Mouse (Mus musculus) heart, embryonic 16.5 days (tissue): ENCODE data around the gene H2al1i. TPM values are rescaled to one million over a fixed set of nuclear protein-coding genes. Genes with fewer than 3 reads are reported as not detected.
"Not testable (repeated sequence)": the region's sequence is repeated elsewhere in the genome, so short reads cannot be mapped to it uniquely, and the experiment has no call there.

Experiments
- ATAC-seq: fragments of 200-750 bp; cut with Nextera tagmentation; replicated peaks from 2 replicates; pipeline ENCODE4 v1.8.0; 2017; ENCODE audit warnings: moderate number of reproducible peaks; ENCODE audit not compliant: insufficient read depth, low FRiP score; ENCODE audit errors: extremely low read depth
- H3K27ac ChIP-seq: fragments of 300-500 bp; sonication (generic); 2 replicates; pipeline ENCODE4 v1.5.1; 2014; ENCODE audit warnings: mild to moderate bottlenecking, low read length, control low read depth, moderate library complexity
- H3K27me3 ChIP-seq: fragments of 300-500 bp; sonication (generic); 2 replicates; pipeline ENCODE4 v1.6.1; 2014; ENCODE audit warnings: low read length, mixed read lengths; ENCODE audit not compliant: control insufficient read depth, insufficient read depth
- H3K36me3 ChIP-seq: fragments of 300-500 bp; sonication (generic); 2 replicates; pipeline ENCODE4 v1.6.1; 2014; ENCODE audit not compliant: control insufficient read depth, insufficient read depth
- H3K4me1 ChIP-seq: fragments of 300-500 bp; sonication (generic); 2 replicates; pipeline ENCODE4 v1.6.1; 2014; ENCODE audit warnings: low read length, mixed read lengths; ENCODE audit not compliant: control insufficient read depth, insufficient read depth
- H3K4me2 ChIP-seq: fragments of 300-500 bp; sonication (generic); 2 replicates; pipeline ENCODE4 v1.6.1; 2014; ENCODE audit warnings: low read depth, mild to moderate bottlenecking, control low read depth, low read length
- H3K4me3 ChIP-seq: fragments of 300-500 bp; sonication (generic); 2 replicates; pipeline ENCODE4 v1.5.1; 2014; ENCODE audit warnings: mild to moderate bottlenecking, control low read depth, low read length
- H3K9ac ChIP-seq: fragments of 300-500 bp; sonication (generic); 2 replicates; pipeline ENCODE4 v1.6.1; 2014; ENCODE audit warnings: low read length, control low read depth
- H3K9me3 ChIP-seq: fragments of 300-500 bp; sonication (generic); replicated peaks from 2 replicates; pipeline ENCODE4 v1.6.1; 2016; ENCODE audit warnings: low read length; ENCODE audit not compliant: control insufficient read depth
- WGBS: fragments of 180-500 bp; shearing (Covaris S2); extraction: QIAGEN DNeasy Blood & Tissue Kit; methylation state at CpG from one replicate; pipeline ENCODE4 v1.1.7; 2014; 5-methylcytosine and 5-hydroxymethylcytosine counted together
- polyA plus RNA-seq: library from polyadenylated mRNA; unstranded; fragments of >200 nt; fragmentation: Nextera tagmentation; extraction: Ambion mirVana; gene quantifications from 2 replicates; pipeline ENCODE4 v1.2.1, GENCODE M21; 2015

Gene H2al1i
- polyA plus RNA-seq, 1 experiment from 2014 or later, result not detected

DNA sequence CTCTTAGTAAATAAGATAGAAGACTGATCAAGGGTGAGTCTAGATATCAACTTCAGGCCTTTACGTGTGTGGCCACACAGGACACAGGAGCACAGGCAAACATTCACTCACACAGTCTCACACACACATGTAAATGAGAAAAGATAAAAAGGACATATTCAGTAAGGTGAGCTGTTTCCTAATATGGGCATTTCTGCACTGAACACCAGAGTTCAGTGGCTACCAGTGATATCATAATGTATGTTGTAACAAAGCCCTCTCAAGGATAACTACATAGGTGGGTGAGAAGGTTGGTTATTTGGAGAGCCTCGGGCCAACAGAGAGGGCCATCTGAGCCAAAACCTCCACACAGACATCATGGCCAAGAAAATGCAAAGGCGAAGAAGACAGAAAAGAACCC, 12.8 kb upstream of the H2al1i start, which contains the start of gene H2al1e:
Gene H2al1e, plus strand, starts transcription at position 301 of the 400 bp plus-strand sequence.
- H3K27me3 ChIP-seq, H3K4me3 ChIP-seq, H3K4me1 ChIP-seq, H3K27ac ChIP-seq, H3K36me3 ChIP-seq, H3K9me3 ChIP-seq, H3K4me2 ChIP-seq, H3K9ac ChIP-seq, ATAC-seq: not testable (repeated sequence)
- WGBS, result no CpG with 5 or more reads among the region's 3 CpGs

DNA sequence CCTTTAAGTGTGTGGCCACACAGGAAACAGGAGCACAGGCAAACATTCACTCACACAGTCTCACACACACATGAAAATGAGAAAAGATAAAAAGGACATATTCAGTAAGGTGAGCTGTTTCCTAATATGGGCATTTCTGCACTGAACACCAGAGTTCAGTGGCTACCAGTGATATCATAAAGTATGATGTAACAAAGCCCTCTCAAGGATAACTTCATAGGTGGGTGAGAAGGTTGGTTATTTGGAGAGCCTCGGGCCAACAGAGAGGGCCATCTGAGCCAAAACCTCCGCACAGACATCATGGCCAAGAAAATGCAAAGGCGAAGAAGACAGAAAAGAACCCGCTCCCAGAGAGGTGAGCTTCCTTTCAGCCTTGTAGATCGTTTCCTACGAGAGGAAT, 9.6 kb upstream of the H2al1i start, which contains the start of gene H2al1f:
Gene H2al1f, plus strand, starts transcription at position 301 of the 400 bp plus-strand sequence.
- H3K4me1 ChIP-seq, H3K36me3 ChIP-seq, H3K4me2 ChIP-seq, H3K4me3 ChIP-seq, H3K9me3 ChIP-seq, H3K27ac ChIP-seq, H3K27me3 ChIP-seq, H3K9ac ChIP-seq, ATAC-seq: not testable (repeated sequence)
- WGBS, result no CpG with 5 or more reads among the region's 6 CpGs

DNA sequence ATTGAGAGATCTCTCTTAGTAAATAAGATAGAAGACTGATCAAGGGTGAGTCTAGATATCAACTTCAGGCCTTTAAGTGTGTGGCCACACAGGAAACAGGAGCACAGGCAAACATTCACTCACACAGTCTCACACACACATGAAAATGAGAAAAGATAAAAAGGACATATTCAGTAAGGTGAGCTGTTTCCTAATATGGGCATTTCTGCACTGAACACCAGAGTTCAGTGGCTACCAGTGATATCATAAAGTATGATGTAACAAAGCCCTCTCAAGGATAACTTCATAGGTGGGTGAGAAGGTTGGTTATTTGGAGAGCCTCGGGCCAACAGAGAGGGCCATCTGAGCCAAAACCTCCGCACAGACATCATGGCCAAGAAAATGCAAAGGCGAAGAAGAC, 6.5 kb upstream of the H2al1i start, which contains the start of gene H2al1g:
Gene H2al1g, plus strand, starts transcription at position 301 of the 400 bp plus-strand sequence.
- H3K4me1 ChIP-seq, H3K9ac ChIP-seq, H3K9me3 ChIP-seq, H3K4me3 ChIP-seq, H3K27me3 ChIP-seq, H3K4me2 ChIP-seq, H3K27ac ChIP-seq, H3K36me3 ChIP-seq, ATAC-seq: not testable (repeated sequence)
- WGBS, result no CpG with 5 or more reads among the region's 3 CpGs

DNA sequence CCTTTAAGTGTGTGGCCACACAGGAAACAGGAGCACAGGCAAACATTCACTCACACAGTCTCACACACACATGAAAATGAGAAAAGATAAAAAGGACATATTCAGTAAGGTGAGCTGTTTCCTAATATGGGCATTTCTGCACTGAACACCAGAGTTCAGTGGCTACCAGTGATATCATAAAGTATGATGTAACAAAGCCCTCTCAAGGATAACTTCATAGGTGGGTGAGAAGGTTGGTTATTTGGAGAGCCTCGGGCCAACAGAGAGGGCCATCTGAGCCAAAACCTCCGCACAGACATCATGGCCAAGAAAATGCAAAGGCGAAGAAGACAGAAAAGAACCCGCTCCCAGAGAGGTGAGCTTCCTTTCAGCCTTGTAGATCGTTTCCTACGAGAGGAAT, 3.3 kb upstream of the H2al1i start, which contains the start of gene H2al1h:
Gene H2al1h, plus strand, starts transcription at position 301 of the 400 bp plus-strand sequence.
- H3K36me3 ChIP-seq, H3K27me3 ChIP-seq, H3K4me2 ChIP-seq, H3K9me3 ChIP-seq, H3K4me3 ChIP-seq, ATAC-seq, H3K9ac ChIP-seq, H3K27ac ChIP-seq, H3K4me1 ChIP-seq: not testable (repeated sequence)
- WGBS, result no CpG with 5 or more reads among the region's 6 CpGs

GRCm38 (mm10) chrX:11327522-11327921, 3.1 kb downstream of the H2al1i start, which contains the start of gene H2al1j:
H2al1j (plus strand) TSS chrX:11327822.
- H3K4me1 ChIP-seq, ATAC-seq, H3K27ac ChIP-seq, H3K27me3 ChIP-seq, H3K9ac ChIP-seq, H3K4me3 ChIP-seq, H3K9me3 ChIP-seq, H3K4me2 ChIP-seq, H3K36me3 ChIP-seq: not testable (repeated sequence)
- 81% methylated on average over 2 of the region's 2 CpGs for WGBS

- H3K4me3 ChIP-seq, result no peak overlapping the region
- no peak overlapping the region for H3K27ac ChIP-seq
- H3K9ac ChIP-seq, result no peak overlapping the region
- 63% methylated on average over 9 of the region's 9 CpGs for WGBS
- H3K36me3 ChIP-seq, result no peaks in the 10 kb centered on the region
- no peak for ATAC-seq
- no peaks in the 10 kb centered on the region for H3K4me1 ChIP-seq
- no peaks in the 10 kb centered on the region for H3K9me3 ChIP-seq
- H3K4me2 ChIP-seq, result no peak overlapping the region
- no peaks in the 10 kb centered on the region for H3K27me3 ChIP-seq
Observed at GRCm38 (mm10) chrX:11345762-11346161, 21.3 kb downstream of the H2al1i start.

DNA sequence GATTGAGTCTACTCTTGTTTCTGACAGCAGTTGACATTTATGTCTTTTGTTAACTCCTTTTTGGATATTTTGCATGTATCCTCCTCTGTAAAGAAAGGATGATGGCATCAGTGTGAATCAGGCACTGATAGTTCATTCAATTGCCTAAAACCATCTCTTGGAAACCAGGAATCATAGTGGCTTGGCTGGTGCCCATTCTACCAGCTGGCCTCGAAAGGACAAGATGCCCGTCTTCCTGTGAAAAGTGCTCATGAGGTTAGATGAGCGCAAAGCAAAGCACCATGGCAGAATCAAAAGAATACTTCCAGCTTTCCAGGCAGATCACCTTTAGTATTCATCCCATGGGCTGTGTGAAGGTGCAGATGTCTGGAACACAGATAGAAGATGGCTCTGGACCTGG, 22.3 kb downstream of the H2al1i start:
- H3K9me3 ChIP-seq, result no peaks in the 10 kb centered on the region
- H3K4me2 ChIP-seq, result no peak overlapping the region
- H3K4me1 ChIP-seq, result no peaks in the 10 kb centered on the region
- no peaks in the 10 kb centered on the region for H3K27me3 ChIP-seq
- WGBS, result 86% methylated on average over 3 of the region's 3 CpGs
- H3K36me3 ChIP-seq, result no peaks in the 10 kb centered on the region
- H3K4me3 ChIP-seq, result no peak overlapping the region
- no peak for ATAC-seq
- H3K27ac ChIP-seq, result no peak overlapping the region
- no peak overlapping the region for H3K9ac ChIP-seq

GRCm38 (mm10) chrX:11360823-11361222, 36.4 kb downstream of the H2al1i start:
- H3K9me3 ChIP-seq, result no peaks in the 10 kb centered on the region
- no peak overlapping the region for H3K4me2 ChIP-seq
- 75% methylated on average over 6 of the region's 6 CpGs for WGBS
- ATAC-seq, result no peak
- no peak overlapping the region for H3K27ac ChIP-seq
- H3K4me3 ChIP-seq, result no peak overlapping the region
- no peaks in the 10 kb centered on the region for H3K4me1 ChIP-seq
- H3K9ac ChIP-seq, result no peak overlapping the region
- H3K36me3 ChIP-seq, result no peaks in the 10 kb centered on the region
- peaks cover 6% of the 10 kb centered on the region for H3K27me3 ChIP-seq

DNA sequence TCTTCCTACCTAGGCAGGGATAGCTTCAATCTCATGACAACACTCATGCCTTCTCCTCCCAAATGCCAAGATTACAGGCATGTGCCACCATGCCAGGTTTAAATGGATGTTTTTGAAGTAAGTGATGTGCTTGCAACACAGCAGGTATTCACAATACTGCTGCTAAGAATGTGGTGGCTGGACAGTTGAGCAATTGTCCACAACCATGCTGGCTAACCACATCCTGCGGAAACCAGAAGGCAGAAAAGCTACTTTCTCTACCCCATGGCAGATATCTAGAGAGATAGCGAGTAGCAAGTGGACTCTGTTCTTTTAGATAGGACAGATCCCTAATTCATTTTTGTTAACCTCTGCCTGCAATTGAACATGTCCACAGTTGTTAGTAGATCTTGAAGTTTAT, 36.8 kb downstream of the H2al1i start:
- no peak for ATAC-seq
- no peak overlapping the region for H3K9ac ChIP-seq
- WGBS, result 79% methylated on average over 2 of the region's 2 CpGs
- H3K27ac ChIP-seq, result no peak overlapping the region
- no peak overlapping the region for H3K4me3 ChIP-seq
- no peaks in the 10 kb centered on the region for H3K36me3 ChIP-seq
- H3K4me2 ChIP-seq, result no peak overlapping the region
- no peaks in the 10 kb centered on the region for H3K4me1 ChIP-seq
- no peaks in the 10 kb centered on the region for H3K9me3 ChIP-seq
- H3K27me3 ChIP-seq, result peaks cover 6% of the 10 kb centered on the region
